Mouse (Mus musculus): ENCODE data around the gene Tmc5.

GRCm38 (mm10) chr7:118670142-118670541 is 73.0 kb downstream of the Tmc5 start:
- TF ChIP-seq CTCF (IDR thresholded peaks at IDR 0.05; ENCODE audit: low read depth, low read length) (no peak), POLR2A (IDR thresholded peaks at IDR 0.05; ENCODE audit: borderline replicate concordance, low read depth, low read length) (no peak)
